Comparison of ENCODE assay signal across 12 mouse cellular contexts in the genomic region with DNA sequence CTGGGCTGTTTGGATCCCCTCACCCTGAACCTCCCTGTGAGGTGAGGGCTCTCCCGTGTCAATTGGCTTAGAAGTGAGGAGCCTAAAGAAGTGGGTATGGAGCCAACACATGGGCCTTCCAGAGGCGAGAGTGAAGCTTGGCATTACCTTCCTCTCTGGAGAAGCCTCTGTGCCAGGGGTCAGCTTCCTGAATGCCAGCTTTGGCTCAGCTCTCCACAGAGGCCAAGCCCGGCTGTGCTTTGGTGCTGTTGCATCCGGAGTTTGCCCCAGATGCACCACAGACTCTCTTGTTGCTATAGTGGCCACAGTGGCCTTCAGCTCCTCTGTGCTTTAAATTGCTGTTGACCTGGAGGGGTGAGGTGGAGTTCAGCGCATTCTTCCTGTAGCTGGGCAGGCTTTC.
DNase-seq lines count a peak whose midpoint lies in the region; ATAC-seq and TF ChIP-seq lines count a peak whose summit lies in the region.
"Had no signal": no experiment of that assay in that cellular context is flagged by ENCODE, and none has a peak within 500 bp of the region (broad histone marks: within the 10 kb centered on the region; RNA-seq: fewer than 3 reads in every experiment).

No protein-coding gene starts in this region.

- no peak for ATAC-seq in limb, embryonic 14.5 days (ENCODE audit: low FRiP score, low read depth)
- ATAC-seq in megakaryocyte, adult 5-6 weeks (ENCODE audit: poor library complexity, severe bottlenecking), result no peak
- ATAC-seq: activated CD4-positive, CD25-positive, alpha-beta regulatory T cell, adult 4 months; intestine, postnatal 0 days had no signal

- DNase-seq in heart, adult 11 months, result peak; percentile 84
- no peak for DNase-seq in heart, adult 9 months (ENCODE audit: low spot score in 2 of 2)
- peak; percentile 52 for DNase-seq in left cerebral cortex, postnatal 4 days
- DNase-seq in left cerebral cortex, adult 11 months (ENCODE audit: low spot score), result no peak
- no peak for DNase-seq in embryonic facial prominence, embryonic 10.5 days (ENCODE audit: low spot score)
- DNase-seq in limb, embryonic 14.5 days (ENCODE audit: low spot score), result no peak
- no peak for DNase-seq in embryo, embryonic 9.5 days (ENCODE audit: extremely low spot score)
- DNase-seq: cerebellum, postnatal 36 days; right cerebral cortex, postnatal 25 days had no signal

- WGBS in embryonic facial prominence, embryonic 10.5 days, result 78% methylated on average over 5 of the region's 5 CpGs
- WGBS in limb, embryonic 14.5 days, result 70% methylated on average over 5 of the region's 5 CpGs

- H3K27me3 ChIP-seq in embryonic facial prominence, embryonic 10.5 days (replicated peaks; ENCODE audit: low read depth, poor library complexity, severe bottlenecking), result no peaks in the 10 kb centered on the region
- no peaks in the 10 kb centered on the region for H3K27me3 ChIP-seq in limb, embryonic 14.5 days (ENCODE audit: control insufficient read depth, insufficient read depth, low read length)

- H3K27ac ChIP-seq in embryonic facial prominence, embryonic 10.5 days (replicated peaks), result 0 out of 2 replicates have a peak overlapping the region, but pooled peaks have one; percentile 40
- peak overlapping the region; percentile 52 for H3K27ac ChIP-seq in limb, embryonic 14.5 days (replicated peaks; ENCODE audit: low read depth, low read length)

- no peak overlapping the region for H3K4me2 ChIP-seq in limb, embryonic 14.5 days (replicated peaks; ENCODE audit: low read depth, low read length, severe bottlenecking)

- peaks cover 55% of the 10 kb centered on the region for H3K36me3 ChIP-seq in embryonic facial prominence, embryonic 10.5 days (replicated peaks)
- H3K36me3 ChIP-seq in limb, embryonic 14.5 days (ENCODE audit: control insufficient read depth, insufficient read depth, low read length), result peaks cover 29% of the 10 kb centered on the region

- H3K9ac ChIP-seq in limb, embryonic 14.5 days (ENCODE audit: low read depth, low read length, severe bottlenecking), result no peak overlapping the region

- intact Hi-C loops in left cerebral cortex, postnatal 4 days (cut with DNase I), result no loop called here

- no peak overlapping the region for H3K4me3 ChIP-seq in embryonic facial prominence, embryonic 10.5 days
- no peak overlapping the region for H3K4me3 ChIP-seq in limb, embryonic 14.5 days (replicated peaks; ENCODE audit: low read length)

- peaks cover 65% of the 10 kb centered on the region for H3K4me1 ChIP-seq in embryonic facial prominence, embryonic 10.5 days
- peaks cover 59% of the 10 kb centered on the region for H3K4me1 ChIP-seq in limb, embryonic 14.5 days (ENCODE audit: control insufficient read depth, insufficient read depth, low read length)

- TF ChIP-seq POLR2A in limb, embryonic 14.5 days (IDR thresholded peaks at IDR 0.05; ENCODE audit: borderline replicate concordance, extremely low read depth, insufficient read depth, insufficient read length), result no peak

- no peaks in the 10 kb centered on the region for H3K9me3 ChIP-seq in embryonic facial prominence, embryonic 10.5 days
- H3K9me3 ChIP-seq in limb, embryonic 14.5 days (ENCODE audit: control insufficient read depth, low read length), result no peaks in the 10 kb centered on the region

Comparison
In these comparisons a context has a peak if more than half of its experiments do, and no peak if none do; other contexts are left out.
1. DNase-seq: peak in heart, adult 11 months (single experiment) and left cerebral cortex, postnatal 4 days (single experiment); none in heart, adult 9 months (0 of 2), left cerebral cortex, adult 11 months (single experiment), embryonic facial prominence, embryonic 10.5 days (single experiment), limb, embryonic 14.5 days (single experiment) and embryo, embryonic 9.5 days (single experiment).